Mouse (Mus musculus) heart, postnatal 36 days (tissue): Measurements from ENCODE around the gene Supt20. TPM values are rescaled to one million over a fixed set of nuclear protein-coding genes. Genes with fewer than 3 reads are reported as not detected.

ENCODE experiments used
- total RNA-seq, 2 experiments: library from RNA; stranded (reverse); gene quantifications; 2 replicates each; pipeline ENCODE4 v1.2.3; 2021

Supt20 gene
- total RNA-seq, 2 experiments from 2014 or later = 19.9 to 20.6 TPM

Other genes with a start within 250 kb of the Supt20 start
- gene Gm21958, start 21.5 kb downstream of the Supt20 start, total RNA-seq = not detected
- gene Exosc8, start 42.6 kb downstream of the Supt20 start, total RNA-seq = 10 to 100 TPM; 19.0 to 22.1 TPM
- 10 to 100 TPM in 1 of 2 experiments, 1 to 10 TPM in 1; 9.9 to 11.5 TPM for gene Alg5, start 42.7 kb downstream of the Supt20 start, total RNA-seq
- 1 to 10 TPM; 1.6 to 3.0 TPM for gene Smad9, start 62.8 kb downstream of the Supt20 start, total RNA-seq
- 10 to 100 TPM; 19.1 to 23.2 TPM for gene Rfxap, start 115.0 kb downstream of the Supt20 start, total RNA-seq
- gene Sertm1, start 223.1 kb downstream of the Supt20 start, total RNA-seq = under 1 TPM; 0.14 to 0.17 TPM